Mouse (Mus musculus) thymus, adult 2 months (tissue): ENCODE data around the gene Tmem50a.

Experiments used
- CTCF ChIP-seq: fragments of 200-500 bp; IDR thresholded peaks from 2 replicates; pipeline ENCODE4 v1.5.1; 2012; ENCODE audit warnings: mild to moderate bottlenecking, control low read depth, low read length, moderate library complexity, borderline replicate concordance; ENCODE audit not compliant: control insufficient read depth, poor library complexity, insufficient read depth; ENCODE audit errors: extremely low read depth
- POLR2A ChIP-seq: fragments of 200-500 bp; IDR thresholded peaks from 2 replicates; pipeline ENCODE4 v1.6.1; 2012; ENCODE audit warnings: mild to moderate bottlenecking, low read length, control low read depth, moderate library complexity; ENCODE audit not compliant: control insufficient read depth, poor library complexity, insufficient read depth; ENCODE audit errors: extremely low read depth

- no peak for TF ChIP-seq CTCF
- no peak for TF ChIP-seq POLR2A
Measured at GRCm38 (mm10) chr4:134913413-134913812, 1.4 kb downstream of the Tmem50a start.
